Mouse (Mus musculus) forebrain, embryonic 12.5 days (tissue): Measurements from ENCODE around the gene Slit3. TPM values are rescaled to one million over a fixed set of nuclear protein-coding genes. Genes with fewer than 3 reads are reported as not detected.

Experiments used
- ATAC-seq: fragments of 200-750 bp; cut with Nextera tagmentation; 2 replicates; pipeline ENCODE4 v1.8.0; 2017; ENCODE audit warnings: moderate TSS enrichment; ENCODE audit not compliant: low FRiP score
- H3K27ac ChIP-seq: fragments of 300-500 bp; sonication (generic); 2 replicates; pipeline ENCODE4 v1.5.1; 2016; ENCODE audit warnings: mild to moderate bottlenecking
- H3K27me3 ChIP-seq: fragments of 300-500 bp; sonication (generic); 2 replicates; pipeline ENCODE4 v1.6.1; 2016; ENCODE audit warnings: mild to moderate bottlenecking
- H3K36me3 ChIP-seq: fragments of 300-500 bp; sonication (generic); replicated peaks from 2 replicates; pipeline ENCODE4 v1.6.1; 2016; ENCODE audit warnings: mild to moderate bottlenecking
- H3K4me1 ChIP-seq: fragments of 300-500 bp; sonication (generic); 2 replicates; pipeline ENCODE4 v1.6.1; 2016
- H3K4me2 ChIP-seq: fragments of 300-500 bp; sonication (generic); 2 replicates; pipeline ENCODE4 v1.6.1; 2016; ENCODE audit warnings: mild to moderate bottlenecking, moderate library complexity
- H3K4me3 ChIP-seq: fragments of 300-500 bp; sonication (generic); replicated peaks from 2 replicates; pipeline ENCODE4 v1.5.1; 2016; ENCODE audit warnings: mild to moderate bottlenecking
- H3K9ac ChIP-seq: fragments of 300-500 bp; sonication (generic); 2 replicates; pipeline ENCODE4 v1.6.1; 2016; ENCODE audit warnings: mild to moderate bottlenecking
- H3K9me3 ChIP-seq: fragments of 300-500 bp; sonication (generic); 2 replicates; pipeline ENCODE4 v1.6.1; 2016
- WGBS: fragments of 180-500 bp; shearing (Covaris S2); methylation state at CpG from one replicate; pipeline ENCODE4 v1.1.7; 2016; 5-methylcytosine and 5-hydroxymethylcytosine counted together
- polyA plus RNA-seq: library from polyadenylated mRNA; unstranded; fragments of >200 nt; fragmentation: Nextera tagmentation; extraction: Ambion mirVana; gene quantifications from 2 replicates; pipeline ENCODE4 v1.2.1, GENCODE M21; 2016

Slit3 gene
- polyA plus RNA-seq, 1 experiment from 2014 or later: 6.3 TPM

DNA sequence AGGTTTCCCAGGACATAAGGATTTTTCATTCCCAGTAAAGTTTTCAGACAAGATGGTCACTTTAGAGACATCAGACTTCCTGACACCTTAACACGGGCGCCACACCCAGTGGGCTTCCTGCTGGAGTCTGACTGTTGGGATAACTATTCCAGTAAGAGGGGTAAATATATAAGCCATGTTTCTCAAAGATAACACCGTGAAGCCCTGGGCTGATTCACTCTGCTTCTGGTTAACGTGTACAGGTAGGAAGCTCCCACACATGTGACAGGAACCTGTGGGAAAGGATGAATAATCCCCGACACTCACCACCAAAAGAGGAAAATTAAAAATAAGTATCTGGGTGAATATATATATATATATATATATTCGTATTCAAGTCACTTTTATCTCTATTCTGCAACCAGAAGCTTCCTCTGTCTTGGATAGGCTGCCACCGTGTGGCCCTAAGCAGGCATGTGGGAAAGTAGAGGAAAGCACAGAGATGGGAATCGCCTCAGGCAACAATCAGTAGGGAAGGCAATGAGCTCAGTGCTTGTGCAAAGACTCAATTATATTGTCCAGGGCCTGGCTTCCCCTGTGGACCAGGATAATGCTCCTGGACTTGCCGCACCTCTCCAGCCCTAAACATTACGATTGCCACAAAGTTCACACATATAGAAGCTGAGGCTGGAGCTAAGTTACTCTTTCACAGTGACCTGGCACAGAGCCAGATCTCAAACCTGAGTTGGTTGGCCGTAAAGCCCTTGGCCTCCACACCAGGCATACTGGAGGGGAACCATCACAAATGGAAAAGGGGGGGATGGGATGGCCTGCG lies 286.5 kb downstream of the Slit3 start:
- H3K27me3 ChIP-seq: peaks cover 62% of the 10 kb centered on the region
- H3K9ac ChIP-seq: no peak overlapping the region
- WGBS: 53% methylated on average over 12 of the region's 12 CpGs
- peaks cover 21% of the 10 kb centered on the region for H3K4me1 ChIP-seq
- no peak overlapping the region for H3K4me3 ChIP-seq
- no peaks in the 10 kb centered on the region for H3K9me3 ChIP-seq
- no peaks in the 10 kb centered on the region for H3K36me3 ChIP-seq
- no peak overlapping the region for H3K4me2 ChIP-seq
- peak; percentile 83; the same call in 1 of the 2 replicates for ATAC-seq
- H3K27ac ChIP-seq: no peak overlapping the region

DNA sequence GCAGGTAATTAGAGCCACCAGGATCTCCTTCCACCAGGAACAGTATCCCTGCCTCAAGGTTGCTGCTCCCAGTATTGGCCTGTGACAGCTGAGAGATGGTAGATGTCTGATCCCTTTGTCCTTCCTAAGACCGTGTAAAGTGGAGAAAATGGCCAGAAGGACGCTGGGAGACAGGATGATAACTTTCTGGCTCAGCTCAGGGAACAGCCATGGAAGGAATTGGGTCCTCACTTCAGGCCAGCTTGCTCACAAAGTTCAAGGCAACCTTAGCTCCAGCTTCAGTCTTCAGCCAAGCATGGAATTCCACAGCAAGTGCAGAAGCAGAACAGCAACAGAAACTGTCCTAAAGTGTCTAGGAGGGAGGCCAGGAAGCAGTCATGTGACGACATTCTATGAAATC lies 289.4 kb downstream of the Slit3 start:
- Histone ChIP-seq H3K4me2 (no peak overlapping the region), H3K27ac (no peak overlapping the region), H3K4me3 (no peak overlapping the region), H3K9me3 (no peaks in the 10 kb centered on the region), H3K4me1 (peaks cover 21% of the 10 kb centered on the region), H3K36me3 (no peaks in the 10 kb centered on the region), H3K9ac (no peak overlapping the region), H3K27me3 (peaks cover 40% of the 10 kb centered on the region)
- ATAC-seq: no peak
- 82% methylated on average over 3 of the region's 3 CpGs for WGBS

DNA sequence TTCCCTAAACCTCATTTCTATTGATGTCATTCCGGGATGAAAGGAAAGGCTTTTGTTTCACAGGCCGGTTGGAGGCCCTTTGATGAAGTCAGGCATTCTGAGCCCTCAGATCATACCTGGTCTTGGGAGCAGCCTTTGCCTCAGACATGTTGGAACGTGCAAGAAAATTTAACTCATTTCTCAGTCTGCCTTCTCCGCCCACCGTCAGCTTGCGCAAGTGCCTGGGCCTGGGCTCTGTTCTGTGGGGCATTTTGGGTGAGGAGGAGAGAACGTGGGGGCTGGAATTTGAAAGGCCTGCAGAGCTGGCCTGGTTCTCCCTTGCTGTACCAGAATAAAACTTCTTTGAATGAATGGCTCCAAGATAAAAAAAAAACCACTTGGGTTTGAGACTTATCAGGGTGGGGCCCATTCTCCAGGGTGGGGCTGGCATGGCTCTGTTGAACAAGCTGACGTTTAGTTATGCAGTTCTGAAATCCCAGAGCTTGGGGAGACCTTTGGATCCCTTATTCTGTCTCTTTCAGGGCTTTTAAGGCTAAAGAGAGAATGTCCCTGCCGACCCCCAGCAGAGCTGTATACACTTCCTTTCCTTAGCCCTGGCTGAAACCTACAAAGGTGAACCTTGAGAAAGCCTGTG lies 294.9 kb downstream of the Slit3 start:
- ATAC-seq: no peak
- Histone ChIP-seq H3K9me3 (no peaks in the 10 kb centered on the region), H3K27ac (peak overlapping the region; percentile 38; the same call in 1 of the 2 replicates), H3K4me2 (no peak overlapping the region), H3K36me3 (no peaks in the 10 kb centered on the region), H3K4me1 (peaks cover 15% of the 10 kb centered on the region; the same call in 1 of the 2 replicates), H3K27me3 (peaks cover 14% of the 10 kb centered on the region), H3K9ac (no peak overlapping the region), H3K4me3 (no peak overlapping the region)
- 42% methylated on average over 9 of the region's 9 CpGs for WGBS

DNA sequence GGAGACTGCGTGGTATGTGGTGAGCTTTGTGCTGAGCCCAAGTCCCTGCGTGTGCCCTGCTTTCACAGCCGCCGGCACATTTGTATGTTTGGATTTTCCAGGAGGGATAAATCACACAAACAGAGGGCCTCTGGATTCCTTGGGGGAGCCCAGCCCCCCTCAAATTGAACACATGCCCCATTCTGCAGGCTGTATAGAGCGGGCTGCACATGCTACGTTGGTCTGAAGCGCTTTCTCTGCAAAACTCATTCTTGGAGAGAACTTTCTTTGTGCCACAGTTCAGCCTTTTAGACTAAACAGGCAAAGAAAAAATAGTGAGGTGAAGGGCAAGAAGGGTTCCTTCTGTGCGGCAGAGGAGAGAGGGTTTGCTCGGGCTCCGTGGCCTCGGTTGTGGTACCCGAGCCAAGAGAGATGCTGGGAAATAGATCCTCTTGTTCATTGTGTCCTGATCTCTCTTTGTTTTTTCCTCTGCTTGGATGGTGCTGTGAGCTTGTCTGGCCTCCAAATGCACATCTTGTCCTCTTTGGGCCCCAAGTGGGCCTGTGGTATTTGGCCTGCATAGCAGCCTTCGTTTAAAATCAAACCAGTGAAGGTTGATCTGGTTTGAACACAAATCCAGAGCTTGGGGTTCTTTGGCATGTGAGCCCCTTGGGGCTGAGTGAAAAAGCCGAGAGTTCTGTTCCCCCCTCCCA lies 295.5 kb downstream of the Slit3 start:
- H3K4me2 ChIP-seq: no peak overlapping the region
- peaks cover 17% of the 10 kb centered on the region for H3K27me3 ChIP-seq
- H3K9me3 ChIP-seq: no peaks in the 10 kb centered on the region
- H3K27ac ChIP-seq: peak overlapping the region; percentile 38; the same call in 1 of the 2 replicates
- 46% methylated on average over 14 of the region's 14 CpGs for WGBS
- H3K9ac ChIP-seq: no peak overlapping the region
- peaks cover 15% of the 10 kb centered on the region; the same call in 1 of the 2 replicates for H3K4me1 ChIP-seq
- H3K4me3 ChIP-seq: no peak overlapping the region
- no peak for ATAC-seq
- no peaks in the 10 kb centered on the region for H3K36me3 ChIP-seq

DNA sequence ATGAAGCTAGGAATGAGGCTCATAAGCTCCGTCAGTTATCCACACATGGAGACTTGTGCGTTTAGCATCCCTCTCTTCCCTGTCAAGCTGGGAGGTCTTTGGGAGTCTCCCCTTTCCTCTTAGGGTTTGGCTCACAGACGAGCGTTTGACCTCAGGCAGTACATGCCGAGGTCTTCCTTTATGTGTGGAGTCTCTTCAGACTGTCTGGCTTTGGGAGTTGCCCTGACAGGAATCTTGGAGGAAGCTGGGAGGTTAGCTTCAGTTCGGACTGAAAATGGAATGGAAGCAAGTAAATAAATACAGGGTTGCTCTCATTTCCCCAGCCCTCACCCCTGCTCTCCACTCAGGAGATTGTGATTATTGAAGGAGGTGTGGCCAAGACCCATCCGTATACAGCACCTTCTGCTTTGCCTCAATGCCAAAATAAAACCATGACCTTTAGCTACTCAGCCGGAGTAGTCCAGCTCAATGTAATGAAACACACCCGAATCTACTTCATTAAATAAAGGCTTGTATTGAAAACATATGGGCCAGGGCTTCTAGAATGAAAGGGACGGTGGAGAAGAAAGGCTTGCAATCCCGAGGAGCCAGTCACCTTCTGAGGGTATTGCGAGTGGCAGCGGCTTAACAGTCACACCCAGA lies 297.0 kb downstream of the Slit3 start:
- WGBS: 59% methylated on average over 13 of the region's 13 CpGs
- no peak for ATAC-seq

DNA sequence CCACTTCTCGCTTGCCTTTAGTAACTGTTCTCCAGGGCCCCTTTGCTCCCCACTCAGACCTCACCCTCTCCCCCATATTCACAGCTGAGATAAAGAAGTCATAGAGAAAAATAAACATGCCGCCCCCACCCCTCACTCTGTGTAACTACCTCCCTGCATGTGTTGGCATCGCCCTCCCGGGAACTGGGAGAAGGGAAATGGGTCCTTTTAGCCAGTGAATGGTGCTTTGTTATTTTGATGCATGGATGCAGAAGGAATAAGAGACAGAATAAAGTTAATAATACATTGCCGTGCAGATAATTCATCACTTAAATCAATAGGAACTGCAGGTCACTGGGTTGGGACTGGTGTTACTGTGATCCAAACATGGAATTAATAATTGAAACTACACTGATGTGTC lies 298.0 kb downstream of the Slit3 start:
- Histone ChIP-seq H3K4me1 (peaks cover 15% of the 10 kb centered on the region; the same call in 1 of the 2 replicates), H3K9ac (no peak overlapping the region), H3K4me3 (no peak overlapping the region), H3K9me3 (no peaks in the 10 kb centered on the region), H3K36me3 (no peaks in the 10 kb centered on the region), H3K27ac (no peak overlapping the region), H3K4me2 (no peak overlapping the region), H3K27me3 (peaks cover 17% of the 10 kb centered on the region)
- ATAC-seq: no peak
- 80% methylated on average over 5 of the region's 5 CpGs for WGBS

More for the DNA sequence above, 297.0 kb downstream of the Slit3 start:
- Histone ChIP-seq H3K36me3 (no peaks in the 10 kb centered on the region), H3K4me2 (no peak overlapping the region), H3K27me3 (peaks cover 17% of the 10 kb centered on the region), H3K4me1 (peaks cover 15% of the 10 kb centered on the region; the same call in 1 of the 2 replicates), H3K27ac (no peak overlapping the region), H3K9ac (no peak overlapping the region), H3K4me3 (no peak overlapping the region), H3K9me3 (no peaks in the 10 kb centered on the region)

DNA sequence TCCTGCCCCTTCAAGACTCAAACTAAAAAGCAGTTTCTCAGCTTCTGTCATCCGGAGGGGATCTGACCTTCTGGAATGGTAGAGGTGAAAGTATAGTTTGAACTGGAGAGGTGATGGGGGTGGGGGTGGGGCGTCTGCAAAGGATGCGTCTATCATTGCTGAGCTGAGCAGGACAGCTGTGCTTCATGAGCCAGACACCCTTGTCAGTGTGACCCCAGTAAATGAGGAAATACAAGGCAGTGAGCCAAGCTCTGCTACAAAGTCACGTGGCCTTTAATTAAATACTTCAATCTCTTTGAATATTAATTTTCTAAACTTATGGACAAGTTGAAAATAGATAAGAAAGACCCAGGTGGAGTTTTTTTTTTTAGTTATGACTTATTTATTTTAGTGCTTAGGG lies 300.7 kb downstream of the Slit3 start:
- Histone ChIP-seq H3K9ac (no peak overlapping the region), H3K9me3 (no peaks in the 10 kb centered on the region), H3K4me3 (no peak overlapping the region), H3K36me3 (no peaks in the 10 kb centered on the region), H3K4me1 (peaks cover 5% of the 10 kb centered on the region; the same call in 1 of the 2 replicates), H3K27me3 (peaks cover 19% of the 10 kb centered on the region), H3K27ac (no peak overlapping the region), H3K4me2 (no peak overlapping the region)
- WGBS: 76% methylated on average over 4 of the region's 4 CpGs
- ATAC-seq: no peak

DNA sequence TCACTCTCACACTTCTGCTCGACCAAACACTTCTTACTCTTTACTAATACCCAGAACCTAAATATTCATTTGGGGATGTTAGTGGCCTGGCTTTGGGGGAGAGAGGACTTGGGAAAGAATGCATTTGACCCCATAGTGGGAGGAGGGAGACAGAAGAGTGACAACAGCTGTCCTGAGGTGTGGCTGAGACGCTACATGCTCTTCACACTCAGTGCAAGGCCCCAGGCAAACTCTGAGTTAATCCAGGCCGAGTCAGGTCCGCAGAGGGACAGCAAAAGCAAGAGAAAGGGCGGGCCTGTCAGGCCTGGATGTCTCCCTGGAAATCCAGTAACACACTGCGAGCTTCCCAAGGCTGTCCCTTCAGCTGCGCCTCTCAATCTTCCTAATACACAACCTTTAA lies 307.0 kb downstream of the Slit3 start:
- no peak overlapping the region for H3K4me3 ChIP-seq
- H3K9me3 ChIP-seq: no peaks in the 10 kb centered on the region
- H3K27me3 ChIP-seq: peaks cover 7% of the 10 kb centered on the region; the same call in 1 of the 2 replicates
- no peak overlapping the region for H3K4me2 ChIP-seq
- H3K36me3 ChIP-seq: no peaks in the 10 kb centered on the region
- no peaks in the 10 kb centered on the region for H3K4me1 ChIP-seq
- WGBS: 77% methylated on average over 7 of the region's 7 CpGs
- ATAC-seq: no peak
- H3K27ac ChIP-seq: no peak overlapping the region
- H3K9ac ChIP-seq: no peak overlapping the region

DNA sequence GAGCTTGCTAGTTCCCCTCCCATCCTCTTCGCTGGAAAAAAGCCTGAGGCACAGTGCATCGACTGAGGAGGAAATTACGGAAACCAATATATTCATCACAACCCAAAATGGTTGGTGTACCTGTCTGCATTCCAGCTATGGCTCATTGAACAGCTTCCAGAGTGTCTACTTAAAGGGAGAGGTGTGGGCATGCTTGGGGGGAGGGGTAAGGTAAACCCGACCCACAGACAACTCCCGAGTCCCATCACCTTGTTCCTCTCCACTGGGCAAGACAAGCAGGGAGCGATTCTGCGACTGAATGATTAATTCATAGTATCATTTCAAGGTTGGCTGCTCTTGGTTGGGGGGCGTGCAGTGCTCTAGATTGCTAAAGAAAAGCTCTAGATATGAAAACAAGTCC lies 310.1 kb downstream of the Slit3 start:
- 87% methylated on average over 8 of the region's 8 CpGs for WGBS
- Histone ChIP-seq H3K4me3 (no peak overlapping the region), H3K36me3 (no peaks in the 10 kb centered on the region), H3K27ac (no peak overlapping the region), H3K27me3 (peaks cover 9% of the 10 kb centered on the region; the same call in 1 of the 2 replicates), H3K4me2 (no peak overlapping the region), H3K9ac (no peak overlapping the region), H3K4me1 (no peaks in the 10 kb centered on the region), H3K9me3 (no peaks in the 10 kb centered on the region)
- no peak for ATAC-seq

DNA sequence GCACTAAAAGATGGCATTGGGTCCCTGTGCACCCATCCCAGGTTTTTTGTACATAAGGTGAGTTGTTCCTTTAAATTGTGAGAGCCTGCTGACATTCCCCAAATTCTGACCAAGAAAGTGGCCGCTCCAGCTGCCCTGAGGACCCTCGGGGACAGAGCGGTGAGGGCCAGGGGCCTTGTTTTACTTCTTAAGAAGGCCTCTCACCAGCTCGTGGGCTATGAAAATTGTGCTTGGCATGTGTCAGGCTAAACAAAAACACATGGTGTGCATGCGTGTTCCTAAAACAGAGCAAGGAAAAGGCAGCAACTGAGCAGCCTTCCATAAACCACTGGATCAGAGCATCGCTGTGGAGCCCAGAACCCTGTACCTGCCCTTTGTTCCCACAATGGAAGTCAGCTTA lies 316.5 kb downstream of the Slit3 start:
- no peak overlapping the region for H3K9ac ChIP-seq
- H3K27ac ChIP-seq: no peak overlapping the region
- no peak overlapping the region for H3K4me3 ChIP-seq
- no peaks in the 10 kb centered on the region for H3K36me3 ChIP-seq
- H3K4me2 ChIP-seq: no peak overlapping the region
- H3K27me3 ChIP-seq: peaks cover 32% of the 10 kb centered on the region
- peaks cover 7% of the 10 kb centered on the region for H3K4me1 ChIP-seq
- 80% methylated on average over 6 of the region's 6 CpGs for WGBS
- no peaks in the 10 kb centered on the region for H3K9me3 ChIP-seq
- no peak for ATAC-seq

DNA sequence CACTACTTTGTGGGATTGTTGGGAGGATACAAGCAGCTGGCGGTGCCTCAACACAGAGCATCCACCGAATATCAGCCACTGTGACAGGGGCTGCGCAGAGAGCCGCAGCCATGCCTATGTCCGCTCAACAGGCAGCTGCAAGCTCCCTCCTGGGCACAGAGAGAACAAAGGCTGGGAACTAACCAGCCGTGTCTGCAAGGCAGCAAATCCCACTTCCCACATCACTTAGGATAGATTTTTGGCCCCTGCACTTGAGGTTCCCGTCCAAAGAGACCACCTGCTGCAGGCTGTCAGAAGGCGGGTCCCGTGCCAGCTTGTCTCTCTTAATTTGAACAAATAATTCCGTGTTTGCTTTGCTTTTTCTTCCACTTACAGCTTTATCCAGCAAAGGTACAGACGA lies 319.2 kb downstream of the Slit3 start:
- Histone ChIP-seq H3K27ac (no peak overlapping the region), H3K4me3 (no peak overlapping the region), H3K9ac (no peak overlapping the region), H3K4me1 (peaks cover 7% of the 10 kb centered on the region), H3K36me3 (no peaks in the 10 kb centered on the region), H3K9me3 (no peaks in the 10 kb centered on the region), H3K4me2 (no peak overlapping the region), H3K27me3 (peaks cover 45% of the 10 kb centered on the region)
- 40% methylated on average over 11 of the region's 11 CpGs for WGBS
- ATAC-seq: no peak
